Mouse (Mus musculus) heart, adult 2 months (tissue): ENCODE results near the gene Map7.

Source experiments
- CTCF ChIP-seq: fragments of 200-600 bp; IDR thresholded peaks from 2 replicates; pipeline ENCODE4 v1.8.1; 2022; ENCODE audit warnings: antibody characterized with exemption, mild to moderate bottlenecking, moderate library complexity
- POLR2A ChIP-seq: fragments of 200-500 bp; IDR thresholded peaks from 2 replicates; pipeline ENCODE4 v1.6.1; 2011; ENCODE audit warnings: mild to moderate bottlenecking, low read depth, low read length, control low read depth; ENCODE audit not compliant: insufficient read depth

GRCm38 (mm10) chr10:20274022-20274421 lies 125.8 kb downstream of the Map7 start:
- no peak for TF ChIP-seq CTCF
- TF ChIP-seq POLR2A: no peak
